Mouse (Mus musculus) neural tube, embryonic 10.5 days (tissue): ENCODE data around the gene Tas2r126.

Experiments used
- DNase-seq: peaks from one replicate; pipeline ENCODE4 v3.0.0-alpha.2; 2017; ENCODE audit warnings: low spot score; ENCODE audit errors: extremely low spot score

Gene Tas2r126

GRCm38 (mm10) chr6:42484633-42485032 lies 50.3 kb downstream of the Tas2r126 start:
- no peak for DNase-seq
